Mouse (Mus musculus) adrenal gland (tissue): Measurements from ENCODE around the gene Gm21883.
"Not testable (repeated sequence)": the region's sequence is repeated elsewhere in the genome, so short reads cannot be mapped to it uniquely, and the experiment has no call there.

Experiments
- intact Hi-C: fragments of 180-260 bp; cut with DNase I; formaldehyde crosslinking; loops from one replicate; pipeline ENCODE4 v1.15.1; 2025
- long read RNA-seq, 2 experiments: library from polyadenylated mRNA; unstranded; transcript quantifications; one replicate each; pipeline ENCODE4 v2.0.0; 2020; ENCODE audit warnings: borderline replicate concordance in 1 of 2; ENCODE audit not compliant: insufficient replicate concordance in 1 of 2

Gm21883 gene
- long read RNA-seq, experiment 1, result 0 reads
- long read RNA-seq, experiment 2, result 0 reads

DNA sequence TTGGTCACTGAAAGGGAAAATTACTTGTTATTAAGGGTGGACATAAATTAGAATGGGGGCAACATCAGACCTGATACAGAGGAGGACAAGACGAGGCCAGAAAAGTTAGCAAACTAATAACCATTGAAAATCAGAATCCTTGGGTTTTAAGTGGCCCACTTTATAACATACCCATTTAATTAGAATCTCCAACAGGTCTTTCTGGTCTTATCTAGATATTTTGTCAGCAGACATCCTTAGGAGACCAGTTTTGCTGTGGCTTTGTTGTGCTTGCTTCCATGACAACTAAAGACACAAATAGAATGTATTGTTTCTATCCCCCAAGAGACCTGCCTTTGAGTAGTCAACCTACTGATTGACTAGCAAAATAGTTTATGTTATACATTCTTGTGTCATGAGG is at the start of gene Gm21883:
Gm21883 (minus strand) TSS at position 101 of the 400 bp plus-strand sequence.
- intact Hi-C loops, result not testable (repeated sequence)

DNA sequence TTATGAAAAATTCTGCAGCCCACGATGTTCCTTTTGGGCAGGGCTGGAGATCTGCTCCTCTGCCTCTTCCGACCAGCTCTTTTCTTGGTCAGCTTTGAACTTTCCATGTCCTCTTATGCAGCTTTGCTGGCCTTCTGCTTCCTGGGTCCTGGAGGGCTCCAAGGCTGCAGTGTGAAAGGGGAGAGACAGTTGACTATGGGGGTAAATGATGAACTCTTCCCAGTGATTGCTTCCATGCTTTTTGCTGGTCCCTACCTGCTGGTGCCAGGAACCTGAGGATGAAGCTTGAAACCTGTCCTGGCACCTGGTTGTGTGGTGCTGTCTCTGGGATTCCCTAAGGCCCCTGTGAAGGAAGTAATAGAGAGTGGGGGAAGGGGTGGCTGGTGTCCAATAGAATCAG is 44.7 kb upstream of the Gm21883 start, which contains the start of gene Spin2e:
Spin2e (minus strand) TSS at position 101 of the 400 bp plus-strand sequence.
- intact Hi-C loops, result not testable (repeated sequence)
